Mouse (Mus musculus): ENCODE data around the gene Efcab12. TPM values are rescaled to one million over a fixed set of nuclear protein-coding genes. Genes with fewer than 3 reads are reported as not detected.

Gene Efcab12
- polyA plus RNA-seq (2017; shearing (Covaris generic)), result 0.15 TPM

DNA sequence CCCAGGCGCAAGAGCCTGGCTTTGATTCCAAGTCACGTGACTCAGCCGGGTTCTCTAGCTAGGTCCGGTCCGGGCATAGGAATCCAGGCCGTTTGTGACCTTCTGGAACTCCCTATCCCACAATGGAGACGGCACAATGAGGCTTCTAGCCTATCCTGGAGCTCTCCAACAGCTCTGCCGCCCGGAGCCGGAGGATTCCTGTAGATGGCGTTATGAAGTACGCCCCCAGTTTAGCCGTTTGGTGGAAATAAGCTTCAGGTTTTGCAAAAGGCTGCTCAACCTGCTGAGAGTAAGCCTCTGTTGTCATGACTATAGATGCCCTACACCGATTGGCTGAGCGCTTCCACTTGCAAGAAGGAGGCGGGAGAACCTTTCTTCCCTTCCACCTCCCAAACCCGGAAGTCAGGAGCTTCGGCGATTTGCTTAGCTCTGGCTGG is at the start of gene Efcab12:
TSS of gene Efcab12 (minus strand) at position 252 of the 437 bp plus-strand sequence.

DNA sequence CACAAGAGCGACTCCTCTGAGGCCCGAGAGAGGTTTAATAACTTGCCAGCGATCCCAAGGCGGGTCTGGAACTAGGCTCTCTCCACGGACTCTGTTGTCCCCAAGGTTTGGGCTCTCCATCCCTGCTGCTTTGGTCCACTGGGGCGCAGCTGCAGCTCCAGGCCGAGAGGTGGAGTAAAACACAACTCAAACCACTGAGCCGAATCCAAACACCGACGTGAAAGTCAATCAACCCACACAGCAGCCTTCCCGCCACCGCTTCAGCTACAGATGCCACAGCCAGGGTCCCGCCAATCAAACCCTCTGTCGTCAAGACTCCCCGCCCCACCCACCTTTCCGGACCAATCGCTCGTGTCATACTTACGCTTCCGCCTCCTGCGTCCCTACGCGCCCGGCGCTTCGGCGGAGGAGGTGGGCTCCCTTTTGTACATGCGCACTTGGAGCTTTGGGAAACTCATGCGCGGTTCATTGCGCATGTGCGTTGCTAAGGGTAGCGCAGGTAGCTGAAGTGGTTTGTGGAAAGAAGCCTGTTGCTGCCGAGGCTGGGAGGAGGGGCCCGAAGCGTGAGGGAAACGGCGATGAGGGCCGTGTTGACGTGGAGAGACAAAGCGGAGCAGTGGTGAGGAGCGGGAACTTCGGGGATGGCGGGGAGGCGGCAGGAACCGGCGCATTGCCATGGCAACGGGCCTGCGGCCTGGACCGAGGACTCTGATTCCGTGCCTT is 15.0 kb upstream of the Efcab12 start, which contains the start of the genes Mbd4 and Ift122:
TSS of gene Mbd4 (minus strand) at position 281 of the 723 bp plus-strand sequence.
TSS of gene Ift122 (plus strand) at position 380 of the 723 bp plus-strand sequence.

DNA sequence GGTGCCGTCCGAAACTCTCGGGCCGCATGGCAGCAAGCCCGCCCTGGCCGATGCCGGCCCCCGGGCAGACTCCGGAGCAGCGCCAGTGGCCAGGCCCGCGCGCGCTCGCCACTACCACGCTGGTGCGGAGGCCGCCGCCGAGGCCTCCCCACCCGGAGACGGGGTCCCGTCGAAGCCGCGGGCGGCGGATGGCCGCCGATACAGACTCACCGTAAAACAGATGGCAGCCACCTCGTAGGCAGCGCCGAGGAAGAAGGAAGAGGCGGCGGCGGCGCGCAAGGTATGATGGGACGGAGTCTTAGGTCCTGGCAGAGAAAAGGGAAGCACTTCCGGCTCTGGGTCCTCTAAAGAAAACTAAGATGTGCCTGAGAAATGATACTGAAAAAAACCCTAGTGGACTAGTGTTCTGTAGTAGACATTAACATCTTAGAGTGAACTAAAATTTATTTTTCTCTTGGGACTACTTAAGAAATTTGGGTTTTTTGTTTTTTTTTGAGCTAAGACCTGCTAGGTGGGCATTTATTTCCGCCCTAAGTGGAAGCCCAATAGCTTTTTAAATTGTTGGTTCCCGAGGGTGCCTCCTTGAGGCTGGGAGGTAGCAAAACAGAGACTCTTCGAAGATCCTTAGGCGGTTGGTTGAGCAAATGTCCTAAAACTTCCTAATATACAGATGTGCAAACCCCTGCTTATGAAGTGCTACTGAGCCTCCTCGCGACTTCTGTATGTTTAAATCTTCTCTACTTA is 29.6 kb downstream of the Efcab12 start, which contains the start of gene Rpl32:
TSS of gene Rpl32 (minus strand) at position 260 of the 744 bp plus-strand sequence.

DNA sequence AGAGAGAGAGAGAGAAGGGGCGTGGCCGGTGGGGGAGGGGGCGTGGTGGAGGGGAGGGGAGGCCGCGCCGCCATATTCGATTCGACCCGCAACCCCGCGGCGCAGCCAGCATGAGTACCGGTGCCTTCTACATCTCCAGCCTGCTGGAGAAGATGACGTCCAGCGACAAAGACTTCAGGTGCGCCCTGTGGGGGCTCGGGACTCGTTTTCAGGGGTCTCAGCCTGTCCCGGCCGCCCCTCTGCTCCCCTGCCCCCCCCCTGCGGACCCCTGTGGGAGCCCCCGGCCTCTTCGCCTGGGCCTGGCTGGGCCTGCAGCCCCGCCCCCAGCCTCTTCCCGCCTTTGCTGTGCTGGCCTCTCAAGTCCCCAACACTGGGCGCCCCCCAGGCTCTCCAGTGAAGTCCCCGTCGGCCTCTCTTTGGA is 63.7 kb downstream of the Efcab12 start, which contains the start of gene Cand2:
TSS of gene Cand2 (plus strand) at position 38 of the 421 bp plus-strand sequence.

DNA sequence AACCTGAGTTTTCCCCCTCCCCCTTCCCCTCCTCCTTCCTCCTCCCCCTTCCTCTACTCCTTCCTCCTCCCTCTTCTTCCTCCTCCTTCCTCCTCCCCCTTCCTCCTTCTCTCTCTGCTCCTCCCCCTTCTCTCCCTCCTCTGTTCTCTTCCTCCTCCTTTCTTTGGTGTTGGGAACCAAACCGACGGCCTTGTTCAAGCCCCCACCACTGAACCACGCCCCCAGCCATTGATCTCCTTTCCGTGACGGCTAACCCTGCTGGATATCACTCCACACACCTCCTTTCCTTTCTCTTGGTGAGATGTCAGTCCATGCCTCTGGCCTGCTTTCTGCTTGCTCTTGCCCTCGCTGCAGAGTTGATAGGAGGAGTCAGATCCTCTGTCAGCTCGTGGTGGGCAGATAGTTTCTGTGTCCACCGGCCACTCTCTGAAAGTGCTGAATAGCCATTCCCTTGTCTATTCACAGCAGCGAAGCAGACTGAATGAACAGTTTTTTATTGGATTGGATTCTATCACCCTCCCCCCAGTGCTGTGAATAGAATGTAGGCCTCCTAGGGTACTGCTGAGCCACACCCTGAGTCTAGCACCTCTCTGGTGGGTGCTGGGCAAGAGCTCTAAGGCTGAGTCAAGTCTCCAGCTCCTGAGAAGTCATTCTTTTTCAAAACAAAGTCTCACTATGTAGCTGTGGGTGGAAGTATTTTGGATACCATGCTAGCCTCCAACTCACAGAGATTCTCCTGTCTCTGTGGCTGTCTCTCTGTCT is 76.0 kb downstream of the Efcab12 start, which contains the start of gene Tmem40:
TSS of gene Tmem40 (minus strand) at position 416 of the 762 bp plus-strand sequence.

Other genes starting within 250 kb of the Efcab12 start
- gene Mkrn2os, start 245.8 kb downstream of the Efcab12 start, polyA plus RNA-seq (2017; shearing (Covaris generic)), result 0.19 TPM
- gene Mkrn2, start 236.5 kb downstream of the Efcab12 start, polyA plus RNA-seq (2017; shearing (Covaris generic)), result 44.9 TPM
- gene Raf1, start 161.8 kb downstream of the Efcab12 start, polyA plus RNA-seq (2017; shearing (Covaris generic)), result 62.8 TPM
- not detected for gene Tmem40, start 76.0 kb downstream of the Efcab12 start, polyA plus RNA-seq (2017; shearing (Covaris generic))
- 8.4 TPM for gene Cand2, start 63.9 kb downstream of the Efcab12 start, polyA plus RNA-seq (2017; shearing (Covaris generic))
- 3,915 TPM for gene Rpl32, start 29.7 kb downstream of the Efcab12 start, polyA plus RNA-seq (2017; shearing (Covaris generic))
- gene Mbd4, start 15.0 kb upstream of the Efcab12 start, polyA plus RNA-seq (2017; shearing (Covaris generic)), result 13.6 TPM
- 3.3 TPM for gene Ift122, start 15.1 kb upstream of the Efcab12 start, polyA plus RNA-seq (2017; shearing (Covaris generic))
- gene Rho, start 93.3 kb upstream of the Efcab12 start, polyA plus RNA-seq (2017; shearing (Covaris generic)), result not detected
- not detected for gene H1foo, start 106.5 kb upstream of the Efcab12 start, polyA plus RNA-seq (2017; shearing (Covaris generic))
- 1.6 TPM for gene Plxnd1, start 156.6 kb upstream of the Efcab12 start, polyA plus RNA-seq (2017; shearing (Covaris generic))

All from CD4-positive, CD25-positive, alpha-beta regulatory T cell, adult 9 weeks (primary cell).